Comparison of ENCODE assay signal across 20 mouse cellular contexts in the genomic region with DNA sequence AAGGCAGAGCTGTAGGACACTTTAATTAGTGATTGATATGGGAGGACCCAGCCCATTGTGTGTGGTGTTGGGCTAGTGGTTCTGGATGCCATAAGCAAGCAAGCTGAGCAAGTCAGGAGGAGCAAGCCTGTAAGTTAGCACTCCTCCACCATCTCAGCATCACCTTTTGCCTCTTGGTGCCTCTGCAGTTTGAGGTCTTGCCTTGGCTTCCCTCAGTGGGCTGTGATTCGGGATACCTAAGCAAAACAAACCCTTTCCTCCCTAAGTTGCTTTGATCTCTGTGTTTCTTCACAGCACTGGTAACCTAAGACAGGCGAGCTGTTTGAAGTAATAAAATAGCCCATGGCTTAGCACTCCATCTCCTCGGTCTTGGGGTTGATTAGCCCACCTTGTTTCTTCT. TPM values are rescaled to one million over a fixed set of nuclear protein-coding genes. Genes with fewer than 3 reads are reported as not detected.
"Had no signal": no experiment of that assay in that cellular context is flagged by ENCODE, and none has a peak within 500 bp of the region (broad histone marks: within the 10 kb centered on the region; RNA-seq: fewer than 3 reads in every experiment).

No protein-coding gene starts in this region.

- ATAC-seq: midbrain, embryonic 16.5 days had no signal

- H3K27me3 ChIP-seq: midbrain, embryonic 12.5 days; neural tube, embryonic 13.5 days; neural tube, embryonic 15.5 days had no signal

- H3K9ac ChIP-seq: lung, embryonic 14.5 days; midbrain, embryonic 12.5 days; neural tube, embryonic 13.5 days; neural tube, embryonic 15.5 days had no signal

- DNase-seq: lung, postnatal 10 days; midbrain, embryonic 14.5 days; retina, postnatal 1 day; right cerebral cortex, adult 18-20 months; right cerebral cortex, postnatal 25 days; right cerebral cortex, postnatal 4 days; spleen, adult 18-20 months; thymus, adult 18-20 months; thymus, postnatal 14 days; thymus, postnatal 36 days had no signal

- H3K4me1 ChIP-seq: midbrain, embryonic 12.5 days; neural tube, embryonic 13.5 days had no signal

- H3K4me2 ChIP-seq: lung, embryonic 14.5 days; midbrain, embryonic 12.5 days; neural tube, embryonic 13.5 days; neural tube, embryonic 15.5 days had no signal

- H3K4me3 ChIP-seq: midbrain, embryonic 10.5 days; midbrain, embryonic 12.5 days; myocyte; neural tube, embryonic 13.5 days; neural tube, embryonic 15.5 days had no signal

- H3K36me3 ChIP-seq: midbrain, embryonic 10.5 days; midbrain, embryonic 12.5 days; neural tube, embryonic 13.5 days; neural tube, embryonic 15.5 days had no signal

- H3K27ac ChIP-seq: midbrain, embryonic 10.5 days; midbrain, embryonic 12.5 days; neural tube, embryonic 13.5 days; neural tube, embryonic 15.5 days had no signal

- H3K9me3 ChIP-seq: midbrain, embryonic 10.5 days; midbrain, embryonic 12.5 days; neural tube, embryonic 13.5 days; neural tube, embryonic 15.5 days had no signal

RNA-seq across cellular contexts. Expression of a gene that starts 45.8 kb away (rescaled TPM):
- polyA plus RNA-seq: lung, embryonic 16.5 days; midbrain, embryonic 12.5 days; midbrain, embryonic 14.5 days; midbrain, embryonic 16.5 days; myocyte; neural tube, embryonic 13.5 days; small intestine, adult 2 months; thymus, postnatal 0 days had no signal
